ENCODE assay signal across 26 mouse cellular contexts in the genomic region with DNA sequence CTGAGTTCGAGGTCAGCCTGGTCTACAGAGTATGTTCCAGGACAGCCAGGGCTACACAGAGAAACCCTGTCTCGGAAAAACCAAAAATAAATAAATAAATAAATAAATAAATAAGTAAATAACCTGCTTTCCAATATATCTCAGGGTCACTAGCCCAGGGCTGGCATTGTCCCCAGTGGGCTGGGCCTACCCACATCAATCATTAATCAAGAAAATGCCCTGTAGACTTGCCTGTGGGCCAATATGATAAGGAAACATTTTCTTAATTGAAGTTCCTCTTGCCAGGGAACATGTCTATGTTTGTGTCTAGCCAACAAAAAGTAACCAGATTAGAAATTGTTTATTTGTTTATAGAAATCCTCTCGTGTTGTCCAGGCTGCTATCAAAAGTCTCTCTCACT. TPM values are rescaled to one million over a fixed set of nuclear protein-coding genes. Genes with fewer than 3 reads are reported as not detected.
A peak's percentile ranks its signal among the peaks of the same experiment; 100 is the strongest.
DNase-seq lines count a peak whose midpoint lies in the region; ATAC-seq and TF ChIP-seq lines count a peak whose summit lies in the region.
"Had no signal": no experiment of that assay in that cellular context is flagged by ENCODE, and none has a peak within 500 bp of the region (broad histone marks: within the 10 kb centered on the region; RNA-seq: fewer than 3 reads in every experiment).

No protein-coding gene starts in this region.

- H3K36me3 ChIP-seq in lung, embryonic 16.5 days (ENCODE audit: control insufficient read depth, insufficient read depth, low read length) = no peaks in the 10 kb centered on the region
- H3K36me3 ChIP-seq in kidney, embryonic 15.5 days = no peaks in the 10 kb centered on the region
- H3K36me3 ChIP-seq in hindbrain, postnatal 0 days (ENCODE audit: insufficient read depth, low read length) = no peaks in the 10 kb centered on the region
- H3K36me3 ChIP-seq: forebrain, embryonic 10.5 days; hindbrain, embryonic 15.5 days; limb, embryonic 13.5 days; liver, embryonic 13.5 days; lung, embryonic 15.5 days; midbrain, embryonic 10.5 days; neural tube, embryonic 13.5 days had no signal

- H3K4me2 ChIP-seq in lung, embryonic 16.5 days (ENCODE audit: low read depth, low read length) = no peak overlapping the region
- no peak overlapping the region for H3K4me2 ChIP-seq in kidney, embryonic 15.5 days
- H3K4me2 ChIP-seq in hindbrain, postnatal 0 days (ENCODE audit: low read depth, low read length) = no peak overlapping the region
- H3K4me2 ChIP-seq: hindbrain, embryonic 15.5 days; limb, embryonic 13.5 days; liver, embryonic 13.5 days; neural tube, embryonic 13.5 days had no signal

- no peak for DNase-seq in lung, postnatal 4 days
- peak; percentile 32 to 35 for DNase-seq in kidney, postnatal 36 days
- no peak for DNase-seq in thymus, postnatal 25 days
- no peak for DNase-seq in hindbrain, postnatal 0 days (ENCODE audit: low spot score)
- DNase-seq in gastrocnemius, postnatal 10 days = no peak
- DNase-seq: adrenal gland, adult 8-10 months; B cell, adult 2 months; cerebellum, adult 11-12 months; cerebellum, postnatal 10 days; gastrocnemius, postnatal 25 days; heart, adult 2 months; layer of hippocampus, adult 9-11 months; liver, embryonic 13.5 days had no signal

- no peak overlapping the region for H3K9ac ChIP-seq in lung, embryonic 16.5 days (ENCODE audit: low read length)
- H3K9ac ChIP-seq in kidney, embryonic 15.5 days = no peak overlapping the region
- H3K9ac ChIP-seq in hindbrain, postnatal 0 days (replicated peaks; ENCODE audit: low read length) = no peak overlapping the region
- H3K9ac ChIP-seq: hindbrain, embryonic 15.5 days; limb, embryonic 13.5 days; liver, embryonic 13.5 days; lung, embryonic 15.5 days; neural tube, embryonic 13.5 days had no signal

- TF ChIP-seq CTCF in hindbrain, postnatal 0 days (IDR thresholded peaks at IDR 0.05; ENCODE audit: low read depth) = no peak

- WGBS in lung, embryonic 16.5 days = 65% methylated on average over 3 of the region's 3 CpGs
- WGBS in kidney, embryonic 15.5 days = 85% methylated on average over 3 of the region's 3 CpGs
- 86% methylated on average over 3 of the region's 3 CpGs for WGBS in hindbrain, postnatal 0 days

- H3K9me3 ChIP-seq in lung, embryonic 16.5 days (ENCODE audit: control insufficient read depth, low read length) = no peaks in the 10 kb centered on the region
- no peaks in the 10 kb centered on the region for H3K9me3 ChIP-seq in kidney, embryonic 15.5 days (replicated peaks)
- H3K9me3 ChIP-seq in hindbrain, postnatal 0 days (ENCODE audit: low read length) = no peaks in the 10 kb centered on the region
- H3K9me3 ChIP-seq: forebrain, embryonic 10.5 days; hindbrain, embryonic 15.5 days; limb, embryonic 13.5 days; liver, embryonic 13.5 days; lung, embryonic 15.5 days; midbrain, embryonic 10.5 days; neural tube, embryonic 13.5 days had no signal

- H3K27ac ChIP-seq in lung, embryonic 16.5 days (ENCODE audit: low read length) = peak overlapping the region; percentile 69; the same call in 1 of the 2 replicates
- peak overlapping the region; percentile 95 for H3K27ac ChIP-seq in kidney, embryonic 15.5 days
- H3K27ac ChIP-seq in hindbrain, postnatal 0 days = no peak overlapping the region
- H3K27ac ChIP-seq: forebrain, embryonic 10.5 days; heart, adult 2 months; hindbrain, embryonic 15.5 days; limb, embryonic 13.5 days; liver, embryonic 13.5 days; midbrain, embryonic 10.5 days; neural tube, embryonic 13.5 days had no signal

- H3K27me3 ChIP-seq in lung, embryonic 16.5 days (ENCODE audit: control insufficient read depth, insufficient read depth, low read depth, low read length) = no peaks in the 10 kb centered on the region
- no peaks in the 10 kb centered on the region for H3K27me3 ChIP-seq in kidney, embryonic 15.5 days
- H3K27me3 ChIP-seq in hindbrain, postnatal 0 days (ENCODE audit: insufficient read depth, low read length) = no peaks in the 10 kb centered on the region
- H3K27me3 ChIP-seq: CH12.LX; hindbrain, embryonic 15.5 days; limb, embryonic 13.5 days; liver, embryonic 13.5 days; lung, embryonic 15.5 days; neural tube, embryonic 13.5 days had no signal

- H3K4me1 ChIP-seq in lung, embryonic 16.5 days (replicated peaks; ENCODE audit: control insufficient read depth, insufficient read depth, low read length) = 0 out of 2 replicates have a peak, but pooled peaks cover 4% of the 10 kb centered on the region
- peaks cover 34% of the 10 kb centered on the region for H3K4me1 ChIP-seq in kidney, embryonic 15.5 days
- H3K4me1 ChIP-seq in hindbrain, postnatal 0 days (ENCODE audit: insufficient read depth, low read length) = no peaks in the 10 kb centered on the region
- H3K4me1 ChIP-seq: hindbrain, embryonic 15.5 days; limb, embryonic 13.5 days; midbrain, embryonic 10.5 days; neural tube, embryonic 13.5 days had no signal

- no peak overlapping the region for H3K4me3 ChIP-seq in lung, embryonic 16.5 days (ENCODE audit: low read length)
- no peak overlapping the region for H3K4me3 ChIP-seq in kidney, embryonic 15.5 days (replicated peaks)
- H3K4me3 ChIP-seq in hindbrain, postnatal 0 days (ENCODE audit: low read length) = no peak overlapping the region
- H3K4me3 ChIP-seq: forebrain, embryonic 10.5 days; heart, adult 2 months; hindbrain, embryonic 15.5 days; limb, embryonic 13.5 days; liver, embryonic 13.5 days; lung, embryonic 15.5 days; midbrain, embryonic 10.5 days; myocyte; neural tube, embryonic 13.5 days had no signal

- no peak for ATAC-seq in lung, embryonic 16.5 days (ENCODE audit: low read depth)
- no peak for ATAC-seq in kidney, embryonic 15.5 days (replicated peaks; ENCODE audit: low FRiP score)
- no peak for ATAC-seq in hindbrain, postnatal 0 days
- ATAC-seq: activated CD4-positive, CD25-positive, alpha-beta regulatory T cell, adult 4 months; forebrain, embryonic 16.5 days; midbrain, embryonic 16.5 days had no signal

RNA-seq across cellular contexts. Expression of gene Cd2ap, which starts 31.7 kb away (rescaled TPM):
- polyA plus RNA-seq in lung, embryonic 16.5 days (2015; fragmentation: Nextera tagmentation; extraction: Ambion mirVana) = 24.2 TPM in 2 replicates
- polyA plus RNA-seq in kidney, embryonic 15.5 days (2015; fragmentation: Nextera tagmentation; extraction: Ambion mirVana) = 34.2 and 39.9 TPM in 2 replicates
- 10.8 and 12.3 TPM in 2 replicates for total RNA-seq in hindbrain, postnatal 0 days (2014; rRNA removed)
- 7.9 and 8.1 TPM in 2 replicates for polyA plus RNA-seq in hindbrain, postnatal 0 days (2015; fragmentation: Nextera tagmentation; extraction: Ambion mirVana)
- 10 to 100 TPM; 22.5 to 30.7 TPM for total RNA-seq in gastrocnemius, postnatal 10 days (2021)

Comparison
In these comparisons a context has a peak if more than half of its experiments do, and no peak if none do; other contexts are left out.
1. DNase-seq: peak in kidney, postnatal 36 days (2 of 2); none in lung, postnatal 4 days (0 of 2), thymus, postnatal 25 days (single experiment), hindbrain, postnatal 0 days (single experiment) and gastrocnemius, postnatal 10 days (single experiment).